Mouse (Mus musculus): ENCODE data around the gene Colca2. TPM values are rescaled to one million over a fixed set of nuclear protein-coding genes. Genes with fewer than 3 reads are reported as not detected.

The Colca2 gene
- polyA plus RNA-seq, 1 experiment: 7.2 TPM

- Histone ChIP-seq H3K4me1 (ENCODE audit: control insufficient read depth, insufficient read depth, low read length) (peaks cover 6% of the 10 kb centered on the region), H3K4me3 (ENCODE audit: control insufficient read depth, low read depth, low read length) (no peak overlapping the region), H3K27ac (ENCODE audit: control insufficient read depth, insufficient read depth, low read depth, low read length) (no peak overlapping the region), H3K27me3 (ENCODE audit: control insufficient read depth, insufficient read depth, low read length) (no peaks in the 10 kb centered on the region), H3K36me3 (ENCODE audit: control insufficient read depth, insufficient read depth, low read length) (no peaks in the 10 kb centered on the region)
- TF ChIP-seq CTCF (IDR thresholded peaks at IDR 0.05; ENCODE audit: control insufficient read depth, insufficient read depth, insufficient replicate concordance, low read depth, low read length) (no peak), POLR2A (IDR thresholded peaks at IDR 0.05; ENCODE audit: control insufficient read depth, low read depth, low read length) (no peak)
Observed at GRCm38 (mm10) chr9:51293541-51293940, 15.2 kb upstream of the Colca2 start.

GRCm38 (mm10) chr9:51292674-51293073 lies 14.3 kb upstream of the Colca2 start:
- no peak overlapping the region for H3K4me3 ChIP-seq (ENCODE audit: control insufficient read depth, low read depth, low read length)
- H3K4me1 ChIP-seq (ENCODE audit: control insufficient read depth, insufficient read depth, low read length): peaks cover 6% of the 10 kb centered on the region
- H3K27me3 ChIP-seq (ENCODE audit: control insufficient read depth, insufficient read depth, low read length): no peaks in the 10 kb centered on the region
- TF ChIP-seq POLR2A (IDR thresholded peaks at IDR 0.05; ENCODE audit: control insufficient read depth, low read depth, low read length) (no peak), CTCF (IDR thresholded peaks at IDR 0.05; ENCODE audit: control insufficient read depth, insufficient read depth, insufficient replicate concordance, low read depth, low read length) (peak; percentile 56; the same call in 1 of the 2 replicates)
- H3K27ac ChIP-seq (ENCODE audit: control insufficient read depth, insufficient read depth, low read depth, low read length): no peak overlapping the region
- H3K36me3 ChIP-seq (ENCODE audit: control insufficient read depth, insufficient read depth, low read length): no peaks in the 10 kb centered on the region

- TF ChIP-seq POLR2A (IDR thresholded peaks at IDR 0.05; ENCODE audit: control insufficient read depth, low read depth, low read length): no peak
- TF ChIP-seq CTCF (IDR thresholded peaks at IDR 0.05; ENCODE audit: control insufficient read depth, insufficient read depth, insufficient replicate concordance, low read depth, low read length): no peak
- H3K27me3 ChIP-seq (ENCODE audit: control insufficient read depth, insufficient read depth, low read length): no peaks in the 10 kb centered on the region
Observed at GRCm38 (mm10) chr9:51290980-51291379, 12.6 kb upstream of the Colca2 start.

GRCm38 (mm10) chr9:51286079-51286478 lies 7.7 kb upstream of the Colca2 start:
- Histone ChIP-seq H3K36me3 (ENCODE audit: control insufficient read depth, insufficient read depth, low read length) (no peaks in the 10 kb centered on the region), H3K4me1 (ENCODE audit: control insufficient read depth, insufficient read depth, low read length) (no peaks in the 10 kb centered on the region), H3K27me3 (ENCODE audit: control insufficient read depth, insufficient read depth, low read length) (no peaks in the 10 kb centered on the region), H3K4me3 (ENCODE audit: control insufficient read depth, low read depth, low read length) (no peak overlapping the region), H3K27ac (ENCODE audit: control insufficient read depth, insufficient read depth, low read depth, low read length) (no peak overlapping the region)
- no peak for TF ChIP-seq POLR2A (IDR thresholded peaks at IDR 0.05; ENCODE audit: control insufficient read depth, low read depth, low read length)

More at GRCm38 (mm10) chr9:51290980-51291379, 12.6 kb upstream of the Colca2 start:
- Histone ChIP-seq H3K4me1 (ENCODE audit: control insufficient read depth, insufficient read depth, low read length) (peaks cover 6% of the 10 kb centered on the region), H3K27ac (ENCODE audit: control insufficient read depth, insufficient read depth, low read depth, low read length) (no peak overlapping the region), H3K36me3 (ENCODE audit: control insufficient read depth, insufficient read depth, low read length) (no peaks in the 10 kb centered on the region), H3K4me3 (ENCODE audit: control insufficient read depth, low read depth, low read length) (no peak overlapping the region; the same call in 1 of the 2 replicates)

DNA sequence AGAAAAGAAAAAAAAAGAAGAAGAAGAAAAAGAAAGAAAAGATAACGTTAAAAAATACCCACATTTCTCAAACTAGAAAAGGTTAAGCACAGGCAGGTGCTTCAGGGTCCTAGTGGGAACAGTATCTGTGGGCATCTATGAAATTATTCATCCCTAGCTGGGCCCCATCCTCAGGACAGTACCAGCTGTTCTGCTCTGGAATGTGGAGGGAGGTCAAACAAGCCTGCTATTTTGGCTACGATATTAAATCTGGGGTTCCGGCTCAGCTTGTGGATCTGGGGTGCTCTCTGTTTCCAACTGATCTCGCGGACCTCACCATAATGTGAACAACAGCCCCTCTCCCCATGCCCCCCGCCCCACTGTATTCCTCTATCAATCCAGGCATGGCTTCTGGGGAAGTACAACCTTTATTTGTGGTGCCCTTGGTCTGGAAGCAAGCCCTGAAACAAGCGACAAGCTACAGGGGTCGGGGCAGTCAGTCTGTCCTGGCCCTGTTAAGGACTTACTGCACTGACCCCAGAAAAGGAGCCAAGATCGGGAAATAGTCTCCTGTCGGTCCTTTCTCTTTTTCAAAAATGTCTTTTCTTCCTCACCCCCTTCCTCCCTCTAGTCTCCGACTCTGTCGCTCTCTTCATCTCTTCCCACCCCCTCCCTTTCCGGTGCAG lies 403 bp downstream of the Colca2 start:
- no peak for TF ChIP-seq CTCF (IDR thresholded peaks at IDR 0.05; ENCODE audit: control insufficient read depth, insufficient read depth, insufficient replicate concordance, low read depth, low read length)
- TF ChIP-seq POLR2A (IDR thresholded peaks at IDR 0.05; ENCODE audit: control insufficient read depth, low read depth, low read length): no peak

GRCm38 (mm10) chr9:51274678-51275077 lies 3.7 kb downstream of the Colca2 start:
- peak overlapping the region; percentile 39; the same call in 1 of the 2 replicates for H3K27ac ChIP-seq (ENCODE audit: control insufficient read depth, insufficient read depth, low read depth, low read length)
- H3K4me1 ChIP-seq (ENCODE audit: control insufficient read depth, insufficient read depth, low read length): peaks cover 8% of the 10 kb centered on the region

More for the DNA sequence above, 403 bp downstream of the Colca2 start:
- peak overlapping the region; percentile 81 for H3K27ac ChIP-seq (ENCODE audit: control insufficient read depth, insufficient read depth, low read depth, low read length)
- H3K4me3 ChIP-seq (ENCODE audit: control insufficient read depth, low read depth, low read length): peak overlapping the region; percentile 77
- H3K36me3 ChIP-seq (ENCODE audit: control insufficient read depth, insufficient read depth, low read length): no peaks in the 10 kb centered on the region
- H3K27me3 ChIP-seq (ENCODE audit: control insufficient read depth, insufficient read depth, low read length): no peaks in the 10 kb centered on the region
- H3K4me1 ChIP-seq (ENCODE audit: control insufficient read depth, insufficient read depth, low read length): peaks cover 8% of the 10 kb centered on the region

DNA sequence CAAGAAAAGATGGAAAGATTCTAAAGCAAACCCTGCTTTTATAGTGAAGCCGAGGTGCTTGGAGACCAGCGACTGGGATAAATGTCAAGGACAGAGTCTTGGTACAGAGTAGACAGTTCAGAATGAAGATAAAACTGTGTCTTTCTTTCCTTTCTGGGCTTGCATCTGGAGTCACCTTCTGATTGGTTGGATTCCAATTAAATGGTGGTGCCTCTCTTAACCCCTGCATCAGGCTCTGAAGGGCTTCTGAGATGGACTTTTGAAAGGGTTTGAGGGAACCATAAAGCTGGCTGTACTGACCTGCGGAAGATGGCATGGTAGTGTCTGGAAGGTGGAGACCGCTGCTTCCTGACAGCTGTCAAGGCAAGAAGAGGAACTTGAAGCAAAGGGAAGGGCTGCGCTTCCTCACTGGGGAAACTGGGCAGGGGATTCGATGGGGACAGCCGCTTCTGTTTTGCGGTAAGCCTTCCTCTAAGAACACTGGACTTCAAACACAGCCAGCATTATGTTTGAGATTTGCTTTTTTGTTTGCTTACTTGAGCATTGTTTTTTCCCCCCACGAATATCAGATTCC lies 4.7 kb downstream of the Colca2 start:
- H3K4me3 ChIP-seq (ENCODE audit: control insufficient read depth, low read depth, low read length): peak overlapping the region; percentile 17
- H3K27ac ChIP-seq (ENCODE audit: control insufficient read depth, insufficient read depth, low read depth, low read length): peak overlapping the region; percentile 63
- TF ChIP-seq CTCF (IDR thresholded peaks at IDR 0.05; ENCODE audit: control insufficient read depth, insufficient read depth, insufficient replicate concordance, low read depth, low read length) (no peak), POLR2A (IDR thresholded peaks at IDR 0.05; ENCODE audit: control insufficient read depth, low read depth, low read length) (no peak)
- H3K4me1 ChIP-seq (ENCODE audit: control insufficient read depth, insufficient read depth, low read length): peaks cover 4% of the 10 kb centered on the region
- no peaks in the 10 kb centered on the region for H3K36me3 ChIP-seq (ENCODE audit: control insufficient read depth, insufficient read depth, low read length)
- H3K27me3 ChIP-seq (ENCODE audit: control insufficient read depth, insufficient read depth, low read length): no peaks in the 10 kb centered on the region

More at GRCm38 (mm10) chr9:51274678-51275077, 3.7 kb downstream of the Colca2 start:
- Histone ChIP-seq H3K27me3 (ENCODE audit: control insufficient read depth, insufficient read depth, low read length) (no peaks in the 10 kb centered on the region), H3K4me3 (ENCODE audit: control insufficient read depth, low read depth, low read length) (no peak overlapping the region), H3K36me3 (ENCODE audit: control insufficient read depth, insufficient read depth, low read length) (no peaks in the 10 kb centered on the region)
- TF ChIP-seq CTCF (IDR thresholded peaks at IDR 0.05; ENCODE audit: control insufficient read depth, insufficient read depth, insufficient replicate concordance, low read depth, low read length) (no peak), POLR2A (IDR thresholded peaks at IDR 0.05; ENCODE audit: control insufficient read depth, low read depth, low read length) (no peak)
